Mouse (Mus musculus) heart, embryonic 11.5 days (tissue): Measurements from ENCODE around the gene Mki67. TPM values are rescaled to one million over a fixed set of nuclear protein-coding genes. Genes with fewer than 3 reads are reported as not detected.

Experiments used
- ATAC-seq: fragments of 200-750 bp; cut with Nextera tagmentation; replicated peaks from 2 replicates; pipeline ENCODE4 v1.8.0; 2017; ENCODE audit warnings: moderate library complexity; ENCODE audit not compliant: insufficient number of reproducible peaks, low FRiP score, low TSS enrichment
- H3K27ac ChIP-seq: fragments of 300-500 bp; sonication (generic); 2 replicates; pipeline ENCODE4 v1.5.1; 2014; ENCODE audit warnings: mild to moderate bottlenecking, low read depth, low read length
- H3K27me3 ChIP-seq: fragments of 300-500 bp; sonication (generic); 2 replicates; pipeline ENCODE4 v1.6.1; 2014; ENCODE audit warnings: mild to moderate bottlenecking, low read length, mixed read lengths; ENCODE audit not compliant: control insufficient read depth, insufficient read depth
- H3K36me3 ChIP-seq: fragments of 300-500 bp; sonication (generic); 2 replicates; pipeline ENCODE4 v1.6.1; 2014; ENCODE audit warnings: mild to moderate bottlenecking, low read length, moderate library complexity, mixed read lengths; ENCODE audit not compliant: control insufficient read depth, insufficient read depth
- H3K4me1 ChIP-seq: fragments of 300-500 bp; sonication (generic); 2 replicates; pipeline ENCODE4 v1.6.1; 2014; ENCODE audit warnings: low read length; ENCODE audit not compliant: control insufficient read depth, insufficient read depth
- H3K4me2 ChIP-seq: fragments of 300-500 bp; sonication (generic); 2 replicates; pipeline ENCODE4 v1.6.1; 2014; ENCODE audit warnings: mild to moderate bottlenecking, moderate library complexity
- H3K4me3 ChIP-seq: fragments of 300-500 bp; sonication (generic); 2 replicates; pipeline ENCODE4 v1.5.1; 2014; ENCODE audit warnings: low read depth, low read length
- H3K9ac ChIP-seq: fragments of 300-500 bp; sonication (generic); 2 replicates; pipeline ENCODE4 v1.6.1; 2014; ENCODE audit warnings: mild to moderate bottlenecking, low read depth, low read length, moderate library complexity
- H3K9me3 ChIP-seq: fragments of 300-500 bp; sonication (generic); replicated peaks from 2 replicates; pipeline ENCODE4 v1.6.1; 2016; ENCODE audit warnings: low read length; ENCODE audit not compliant: control insufficient read depth
- WGBS: fragments of 180-500 bp; shearing (Covaris S2); extraction: QIAGEN DNeasy Blood & Tissue Kit; methylation state at CpG from one replicate; pipeline ENCODE4 v1.1.7; 2014; ENCODE audit not compliant: insufficient replicate concordance; 5-methylcytosine and 5-hydroxymethylcytosine counted together
- polyA plus RNA-seq: library from polyadenylated mRNA; unstranded; fragments of >200 nt; fragmentation: Nextera tagmentation; extraction: Ambion mirVana; gene quantifications from 2 replicates; pipeline ENCODE4 v1.2.1, GENCODE M21; 2014

The Mki67 gene
- polyA plus RNA-seq, 1 experiment from 2014 or later = 52.6 TPM

GRCm38 (mm10) chr7:135641698-135642507, 74.3 kb downstream of the Mki67 start:
- no peak for ATAC-seq
- Histone ChIP-seq H3K4me1 (no peaks in the 10 kb centered on the region), H3K4me3 (no peak overlapping the region), H3K27me3 (no peaks in the 10 kb centered on the region), H3K9ac (no peak overlapping the region), H3K36me3 (no peaks in the 10 kb centered on the region), H3K4me2 (no peak overlapping the region), H3K9me3 (no peaks in the 10 kb centered on the region), H3K27ac (no peak overlapping the region)
- WGBS = 65% methylated on average over 14 of the region's 14 CpGs

Other genes starting within 250 kb of the Mki67 start
- gene Clrn3, start 187.7 kb downstream of the Mki67 start, polyA plus RNA-seq = not detected in 2 replicates
- gene Ptpre, start 178.9 kb downstream of the Mki67 start, polyA plus RNA-seq = 1.3 and 1.7 TPM in 2 replicates